Mouse (Mus musculus) adrenal gland, adult (tissue): ENCODE results near the gene Bpifb3.

Source experiments
- DNase-seq, 2 experiments: peaks; one replicate each; pipeline ENCODE4 v3.0.0; 2022 to 2023; ENCODE audit warnings: low spot score in 1 of 2; ENCODE audit not compliant: inconsistent age in 2 of 2

Bpifb3 gene

DNA sequence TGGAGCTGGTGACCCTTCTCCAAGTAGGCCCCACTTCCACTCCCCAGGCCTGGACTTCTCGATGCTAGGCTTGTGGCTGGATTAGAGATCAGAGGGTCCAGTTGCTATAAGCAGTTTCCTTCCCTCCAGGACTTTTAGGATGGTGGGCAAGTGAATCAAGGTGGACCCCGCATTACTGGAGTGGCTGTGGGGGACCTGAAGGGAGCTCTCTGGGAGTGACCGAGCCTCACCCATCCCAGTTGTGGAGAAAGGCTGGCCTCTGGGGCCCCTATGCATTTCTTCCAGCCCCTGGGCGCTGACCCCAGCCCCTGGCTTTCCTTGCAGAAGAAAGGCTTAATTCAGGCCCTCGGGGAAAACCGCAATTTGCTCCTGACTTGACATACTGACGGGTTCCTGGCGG is at the start of gene Bpifb3:
TSS of gene Bpifb3 (plus strand) at position 301 of the 400 bp plus-strand sequence.
- no peak for DNase-seq

DNA sequence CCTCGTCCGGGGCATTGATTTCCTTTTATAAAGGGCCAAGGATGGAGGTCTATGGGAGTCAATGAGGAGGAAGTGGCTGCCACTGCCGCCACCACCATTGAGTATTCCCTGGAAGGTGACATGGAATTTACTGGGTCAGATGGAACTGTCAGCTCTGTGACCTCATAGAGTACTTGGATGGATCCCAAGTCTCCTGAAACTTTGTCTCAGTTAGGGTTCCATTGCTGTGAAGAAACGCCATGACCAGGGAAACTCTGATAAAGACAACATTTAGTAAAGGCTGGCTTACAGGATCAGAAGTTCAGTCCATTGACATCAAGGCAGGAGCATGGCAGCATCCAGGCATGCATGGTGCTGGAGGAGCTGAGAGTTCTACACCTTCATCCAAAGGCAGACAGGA is 47.0 kb upstream of the Bpifb3 start, which contains the start of gene Sun5:
TSS of gene Sun5 (minus strand) at position 101 of the 400 bp plus-strand sequence.
- no peak for DNase-seq

DNA sequence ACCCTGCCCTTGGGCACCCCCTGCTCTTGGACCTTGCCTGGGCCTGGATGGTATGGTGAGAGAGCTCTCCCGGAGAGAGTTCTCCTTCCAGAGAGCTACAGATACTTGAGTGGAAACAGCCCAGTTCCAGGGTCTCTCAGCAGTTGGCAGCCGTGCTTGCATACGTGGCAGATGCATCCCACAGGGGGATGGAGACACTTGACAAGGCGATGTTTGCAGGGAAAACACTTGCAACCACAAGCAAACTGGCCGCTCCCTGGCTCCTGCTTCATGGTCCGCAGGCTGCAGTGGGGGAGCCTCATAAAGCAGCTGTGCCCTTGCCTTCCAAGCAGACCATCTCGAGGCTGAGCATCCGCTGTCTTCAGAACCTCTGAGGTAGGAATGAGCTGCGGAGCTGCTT is 43.3 kb upstream of the Bpifb3 start, which contains the start of gene Bpifb2:
TSS of gene Bpifb2 (plus strand) at position 301 of the 400 bp plus-strand sequence.
- no peak for DNase-seq

DNA sequence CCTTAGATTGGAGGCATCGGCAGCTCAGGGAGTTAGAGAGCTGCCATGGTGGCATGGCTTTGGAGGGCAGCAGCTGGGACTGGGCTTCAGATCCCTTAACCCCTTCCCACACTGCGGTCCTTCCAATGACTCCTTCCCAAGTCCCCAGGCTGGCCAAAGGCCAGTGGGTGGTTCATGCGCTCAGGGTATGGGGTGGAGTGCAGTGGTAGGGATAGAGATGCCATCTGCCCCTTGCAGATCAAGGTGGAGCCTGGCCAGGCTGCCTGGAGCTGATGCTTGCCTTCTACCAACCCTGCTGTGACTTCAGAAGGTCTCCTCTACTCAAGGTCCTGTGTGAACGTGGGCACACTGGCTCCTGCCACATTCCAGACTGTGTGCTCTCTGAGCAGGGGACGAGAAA is 18.9 kb upstream of the Bpifb3 start:
- DNase-seq = no peak

DNA sequence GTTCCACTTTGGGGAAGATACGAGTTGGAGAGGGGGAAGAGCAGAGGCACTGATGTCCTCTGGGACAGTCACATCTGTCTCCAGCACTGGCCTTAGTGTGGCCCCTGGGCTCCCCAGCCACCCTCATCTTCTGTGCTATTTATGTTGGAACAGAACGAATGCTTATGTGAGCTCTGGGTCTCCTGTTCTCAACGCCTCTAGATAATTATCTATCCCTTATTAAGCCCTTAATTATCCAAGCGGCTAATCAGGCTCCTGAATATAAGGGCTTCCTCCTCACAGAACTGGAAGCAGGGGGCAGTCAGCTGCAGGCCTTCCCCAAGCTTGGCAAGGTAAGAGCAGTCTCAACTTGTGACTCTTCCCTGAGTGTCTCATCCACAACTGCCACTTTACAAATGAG is 17.9 kb upstream of the Bpifb3 start, which contains the start of gene Bpifb6:
TSS of gene Bpifb6 (plus strand) at position 301 of the 400 bp plus-strand sequence.
- no peak for DNase-seq

DNA sequence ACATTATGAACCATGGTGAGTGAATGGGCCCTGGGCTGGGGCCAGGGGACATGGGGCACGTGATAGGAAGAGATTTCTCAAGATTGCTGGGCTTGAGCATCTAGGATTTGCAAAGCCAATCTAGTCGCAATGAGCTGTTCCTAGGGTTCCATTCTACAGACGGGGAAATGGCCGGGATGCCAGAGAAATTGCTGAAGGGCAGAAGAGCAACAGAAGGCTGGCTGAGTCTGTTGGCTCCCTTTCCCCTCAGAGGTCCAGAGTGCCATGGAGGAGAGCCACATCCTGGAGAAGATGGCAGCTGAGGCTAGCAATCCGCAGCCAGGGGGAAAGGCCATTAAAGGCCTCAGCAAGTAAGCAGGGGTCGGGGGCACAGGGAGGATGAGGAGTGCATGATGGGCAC is 15.3 kb upstream of the Bpifb3 start:
- DNase-seq = no peak

DNA sequence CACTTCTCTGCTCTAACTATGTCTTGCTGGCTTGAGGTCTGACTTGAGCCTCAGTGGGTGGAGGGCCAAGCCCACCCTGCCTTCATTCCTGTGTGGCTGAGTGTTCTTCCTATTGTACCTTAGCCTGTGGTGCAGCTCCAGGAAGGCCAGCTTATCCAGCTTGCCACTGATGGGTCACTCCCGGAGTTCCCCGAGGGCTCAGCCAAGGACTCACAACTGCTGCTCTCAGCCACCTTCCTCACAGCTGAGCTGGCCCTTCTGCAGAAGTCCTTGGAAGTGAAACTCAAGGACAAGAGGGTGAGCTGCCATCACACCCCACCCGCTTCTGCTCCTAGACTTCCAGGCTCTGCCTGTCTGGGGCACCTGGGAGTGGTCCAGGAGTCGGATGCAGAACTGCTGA is 11.4 kb upstream of the Bpifb3 start:
- DNase-seq = peak; percentile 81 to 89

DNA sequence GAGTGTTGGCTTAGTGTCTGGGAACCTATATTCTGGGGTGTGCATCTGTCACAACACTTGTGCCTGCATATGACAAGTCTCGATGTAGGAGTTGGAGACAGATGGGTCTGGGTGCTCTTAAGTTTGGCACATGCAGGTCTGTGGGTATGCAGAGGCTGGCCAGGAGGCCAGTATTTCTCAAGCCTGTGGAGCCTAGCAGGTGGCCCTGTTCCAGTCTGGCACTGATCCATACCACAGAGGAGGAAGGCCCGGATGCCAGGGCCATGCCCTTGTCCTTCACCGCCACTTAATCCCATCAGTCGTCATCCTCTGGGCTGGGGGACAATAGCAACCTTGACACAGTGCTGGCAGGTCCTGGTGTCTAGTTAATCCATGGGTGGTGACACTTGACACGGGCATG is 3.9 kb upstream of the Bpifb3 start:
- peak; percentile 88 to 96 for DNase-seq

DNA sequence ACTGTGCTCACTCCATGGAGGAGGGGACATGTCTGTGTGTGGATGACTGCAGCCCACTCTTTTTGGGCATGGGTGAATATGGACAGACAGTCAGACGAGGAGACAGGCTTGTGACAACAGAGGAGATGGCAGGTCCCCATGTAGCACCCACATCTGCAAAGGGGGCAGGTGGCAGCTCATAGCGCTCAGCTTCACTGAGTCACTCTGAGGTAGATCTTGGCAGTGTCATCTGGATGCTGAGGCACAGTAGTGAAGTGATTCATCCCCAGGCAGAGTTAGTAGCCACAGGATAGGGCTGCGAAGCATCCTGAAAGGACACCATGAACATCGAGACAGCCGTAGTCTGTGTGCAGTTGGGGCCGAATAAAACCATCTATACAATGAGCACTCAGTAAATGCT is 3.2 kb downstream of the Bpifb3 start:
- DNase-seq = no peak

DNA sequence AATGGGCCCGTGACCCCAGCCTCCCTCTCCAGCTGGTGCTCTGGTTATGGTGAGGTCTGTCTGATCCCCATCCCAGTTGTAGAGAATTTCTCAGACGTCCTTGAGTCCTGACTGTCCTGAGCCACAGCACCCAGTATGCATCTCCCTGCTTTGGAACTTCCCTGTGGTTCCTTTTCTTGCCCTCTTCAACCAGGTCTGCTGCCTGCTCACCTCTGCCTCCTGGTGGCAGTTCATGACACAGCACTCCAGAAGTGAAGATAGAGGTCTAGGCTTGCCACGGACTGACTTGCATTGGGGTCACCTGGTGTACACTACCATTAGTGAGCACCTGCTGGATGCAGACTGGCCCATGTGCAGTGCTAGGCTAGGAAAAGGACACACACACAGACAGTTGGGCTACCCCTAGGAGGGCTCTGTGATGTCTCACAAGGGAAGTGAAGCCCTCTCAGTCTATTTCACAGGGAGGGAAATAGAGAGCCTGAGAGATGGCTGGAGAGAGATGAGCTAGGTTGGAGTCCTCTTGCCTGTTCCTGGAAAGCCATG is 11.9 kb downstream of the Bpifb3 start:
- DNase-seq = peak; percentile 60 to 89

DNA sequence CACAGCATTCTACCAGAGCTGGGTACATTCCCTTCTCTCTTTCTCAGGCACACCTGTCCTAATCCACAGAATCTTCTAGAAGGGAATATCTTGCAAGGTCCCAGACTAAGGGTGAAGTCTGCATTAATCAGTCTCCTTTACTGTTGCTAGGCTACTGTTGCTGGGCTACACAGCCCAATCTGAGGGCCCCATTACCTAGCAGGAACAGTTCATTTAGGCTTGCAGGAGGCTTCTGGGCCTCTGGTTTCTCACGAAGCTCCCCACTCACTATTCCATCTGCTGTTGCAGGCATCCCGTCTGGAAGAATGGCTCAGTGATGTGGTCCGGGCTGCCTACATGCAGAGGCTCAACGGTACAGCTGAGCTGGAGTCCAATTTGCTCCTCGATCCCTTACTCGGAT is 13.1 kb downstream of the Bpifb3 start:
- DNase-seq = no peak

DNA sequence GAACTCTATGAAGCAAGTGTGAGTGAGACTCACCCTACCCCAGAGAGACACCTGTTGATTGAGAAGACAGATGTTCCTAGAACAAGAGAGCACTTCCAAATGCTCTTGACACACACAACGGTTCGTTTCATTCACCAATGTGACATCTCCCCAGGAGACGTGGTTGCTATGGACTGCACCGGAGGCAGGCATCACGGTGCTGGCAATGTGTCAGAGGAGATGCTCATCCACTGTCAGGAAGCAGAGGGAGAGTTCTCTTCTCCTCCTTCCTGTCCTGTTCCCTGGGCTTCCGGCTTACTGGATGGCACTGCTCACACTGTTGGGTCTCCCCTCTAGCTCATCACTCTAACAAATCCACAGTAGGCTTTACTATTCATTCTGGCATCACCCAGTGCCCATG is 15.3 kb downstream of the Bpifb3 start:
- no peak for DNase-seq

DNA sequence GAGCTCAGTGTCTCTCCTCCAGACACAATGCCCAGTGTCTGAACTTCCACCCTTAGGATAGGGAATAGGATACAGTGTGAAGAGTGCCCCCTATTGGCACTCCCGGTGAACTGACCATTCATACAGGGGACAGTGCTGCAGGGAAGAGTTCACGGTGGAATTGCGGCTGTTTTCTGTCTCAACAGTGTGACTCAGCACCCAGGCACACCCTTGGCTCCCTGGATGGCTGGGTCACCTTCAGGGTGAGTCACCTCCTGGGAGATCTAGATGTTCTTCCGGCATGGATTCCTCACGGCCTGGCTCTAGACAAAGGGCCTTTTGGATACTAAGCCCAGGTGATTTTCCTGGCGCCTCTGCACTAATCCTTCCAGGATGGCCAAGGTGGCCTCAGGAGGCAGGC is 17.3 kb downstream of the Bpifb3 start:
- DNase-seq = peak; percentile 50 to 78

DNA sequence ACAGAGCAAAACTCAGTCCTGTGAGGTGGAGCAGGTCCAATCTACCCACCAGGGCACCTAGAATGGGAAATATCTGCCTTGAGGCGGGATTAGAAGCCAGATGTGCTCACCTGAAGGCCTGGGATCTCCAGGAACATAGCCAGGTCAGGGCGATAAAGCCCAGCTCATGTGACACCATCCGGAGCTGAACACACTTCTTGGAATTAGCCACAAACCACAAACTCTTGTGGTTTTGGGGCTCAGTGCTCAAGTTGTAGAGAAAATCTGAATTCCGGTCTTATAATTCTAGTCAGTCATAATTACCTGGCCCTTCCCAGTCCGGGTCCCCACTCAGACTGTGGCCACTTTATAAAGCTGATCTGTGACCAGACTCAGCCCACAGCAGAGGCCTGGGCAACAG is 19.8 kb downstream of the Bpifb3 start, which contains the start of gene Bpifb4:
TSS of gene Bpifb4 (plus strand) at position 370 of the 400 bp plus-strand sequence.
- no peak for DNase-seq

DNA sequence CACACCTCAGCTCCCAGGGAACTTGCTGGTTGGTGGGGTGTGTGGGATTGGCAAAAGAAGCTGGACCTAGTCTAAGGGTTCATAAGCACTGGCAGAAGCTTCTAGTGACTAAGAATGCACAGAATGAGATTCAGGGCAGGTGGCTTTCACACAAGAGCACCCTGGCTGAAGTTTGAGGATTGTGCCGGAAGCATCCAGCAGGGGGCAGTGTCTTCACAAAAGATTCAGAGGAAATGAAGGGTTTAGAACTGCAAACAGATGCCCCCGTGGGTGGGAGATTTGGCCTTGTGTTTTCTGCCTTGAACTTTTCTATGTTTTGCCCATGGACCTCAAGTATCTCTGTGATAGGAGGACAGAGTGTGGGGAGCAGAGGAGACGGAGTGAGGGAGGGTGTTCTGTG is 25.5 kb downstream of the Bpifb3 start:
- peak; percentile 32 to 86 for DNase-seq

DNA sequence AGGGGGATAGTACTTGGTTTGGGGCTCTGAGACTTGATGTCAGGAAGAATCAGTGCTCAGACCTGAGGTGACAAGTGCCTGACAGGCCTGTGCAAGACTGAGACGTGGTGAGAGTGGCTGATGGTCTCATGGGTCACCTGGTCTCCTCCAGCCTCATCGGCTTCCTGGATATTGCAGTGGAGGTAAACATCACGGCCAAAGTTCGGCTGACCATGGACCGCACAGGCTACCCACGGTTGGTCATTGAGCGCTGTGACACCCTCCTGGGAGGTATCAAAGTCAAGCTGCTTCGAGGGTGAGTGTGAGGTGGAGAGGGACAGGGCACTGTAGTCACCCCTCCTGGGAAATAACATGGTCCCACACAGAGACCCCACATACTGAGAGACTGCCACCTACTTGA is 26.5 kb downstream of the Bpifb3 start:
- no peak for DNase-seq

DNA sequence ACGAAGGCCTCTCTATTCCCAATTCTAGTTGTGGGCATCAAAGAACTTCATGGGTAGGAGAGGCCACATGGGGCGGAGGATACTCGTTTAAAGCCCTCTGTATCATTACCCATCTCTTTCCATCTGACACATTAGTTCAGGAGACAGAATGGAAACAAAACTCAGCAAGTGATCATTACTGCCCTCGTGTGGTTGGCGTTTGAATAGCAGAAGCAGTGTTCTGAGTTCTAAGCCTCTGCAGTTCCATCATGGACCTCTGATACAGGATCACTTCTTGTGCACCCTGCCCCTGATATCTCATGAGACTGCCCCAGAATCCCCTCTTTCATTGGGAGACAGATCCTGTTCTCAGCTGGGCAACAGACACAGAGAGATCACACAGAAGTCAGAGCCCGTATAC is 34.9 kb downstream of the Bpifb3 start:
- peak; percentile 58 to 88 for DNase-seq

DNA sequence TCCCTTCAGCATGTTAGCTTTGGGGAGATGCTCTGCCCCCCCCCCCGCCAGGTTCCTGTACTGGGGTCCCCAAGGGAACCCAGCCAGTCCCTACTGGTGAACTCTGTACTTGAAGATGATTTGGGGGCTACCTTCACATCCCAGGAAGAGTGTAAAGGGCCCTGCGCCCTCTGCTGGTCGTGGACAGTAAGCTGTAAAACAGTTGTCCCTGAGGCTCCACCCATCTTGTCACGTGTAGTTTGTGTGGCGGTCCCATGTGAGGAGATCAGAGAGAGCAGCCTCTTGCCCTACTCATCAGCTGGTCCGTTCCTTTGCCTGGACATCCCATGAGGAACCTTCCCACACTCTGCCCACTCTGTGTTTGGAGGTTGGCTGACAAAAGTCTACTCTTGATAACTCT is 35.8 kb downstream of the Bpifb3 start:
- peak; percentile 42 to 75 for DNase-seq

DNA sequence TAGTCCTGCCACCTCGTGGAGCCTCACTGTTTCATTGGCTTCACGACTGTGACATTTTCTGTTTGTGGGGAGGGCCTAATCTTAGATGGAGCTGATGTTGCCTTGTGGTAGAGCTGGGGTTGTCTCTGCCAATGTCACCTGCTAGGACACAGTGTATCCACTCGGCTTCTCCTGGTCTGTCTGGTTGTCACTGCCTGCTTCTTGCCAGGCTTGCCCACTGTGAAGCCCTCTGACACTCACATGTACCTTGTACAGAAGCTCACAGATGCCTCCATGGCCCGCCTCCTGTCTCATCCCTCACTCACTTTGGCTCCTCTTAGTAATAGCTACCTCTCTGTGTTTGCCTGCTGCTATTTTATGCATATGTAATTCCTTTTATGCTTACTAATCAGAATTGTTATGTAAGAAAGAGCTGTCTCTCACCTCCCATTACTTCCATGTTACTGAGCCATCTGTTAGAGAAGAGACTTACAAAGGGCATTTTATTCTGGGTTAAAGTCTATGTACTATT is 44.8 kb downstream of the Bpifb3 start:
- no peak for DNase-seq

DNA sequence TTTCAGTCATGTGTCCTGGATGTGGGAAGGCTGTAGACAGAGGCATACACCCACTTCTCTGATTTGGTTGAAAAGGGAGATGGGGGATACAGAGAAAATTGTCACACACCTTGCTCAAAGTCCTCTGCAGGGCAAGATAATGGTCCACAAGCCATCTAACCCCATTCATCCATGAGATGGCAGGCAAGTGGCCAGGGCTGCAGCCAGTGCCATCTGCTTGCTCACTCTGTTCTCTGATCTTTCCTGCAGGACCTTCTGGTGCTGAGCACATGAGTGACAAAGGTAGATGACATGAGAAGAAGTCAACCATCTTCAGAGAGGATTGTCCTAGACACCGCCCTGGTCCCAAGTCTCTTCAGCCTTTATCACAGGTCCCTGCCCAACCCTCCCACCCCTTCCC is 45.3 kb downstream of the Bpifb3 start:
- no peak for DNase-seq

DNA sequence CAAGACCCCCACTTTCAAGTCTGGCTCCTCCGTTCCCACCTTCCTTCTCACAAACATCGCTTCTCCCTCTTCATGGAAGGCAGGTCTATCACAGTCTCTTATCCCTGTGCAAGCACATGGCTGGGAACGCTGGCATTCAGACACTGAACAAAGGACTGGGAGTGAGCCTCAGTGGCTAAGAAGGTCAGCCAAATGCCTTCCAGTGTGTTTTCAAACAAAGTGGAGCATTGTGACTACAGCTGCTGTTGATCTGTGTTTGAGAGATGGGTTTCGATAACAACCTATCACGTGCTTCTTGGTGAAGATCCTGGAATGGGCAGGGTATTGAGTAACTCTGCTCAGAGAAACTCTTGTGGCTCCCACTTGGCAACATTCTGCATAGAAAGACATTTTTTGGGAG is 52.2 kb downstream of the Bpifb3 start:
- no peak for DNase-seq

DNA sequence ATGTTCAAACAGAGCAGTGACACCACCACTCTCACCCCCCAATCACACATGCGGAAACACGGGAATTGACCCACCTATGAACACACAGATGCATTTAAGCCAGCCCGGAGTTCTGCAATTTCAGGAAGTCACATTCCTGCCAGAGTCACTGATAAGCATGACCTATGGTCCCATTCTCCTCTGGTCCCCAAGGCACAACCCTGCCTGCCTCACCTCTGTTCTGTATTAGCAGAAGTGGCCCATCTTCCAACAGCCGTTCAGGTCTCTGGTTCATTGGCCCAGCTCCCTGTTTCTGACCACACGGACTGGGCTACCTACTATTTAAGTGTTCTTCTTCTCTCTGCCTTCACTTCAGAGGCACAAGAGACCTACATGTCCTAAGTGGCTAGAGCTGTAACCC is 56.6 kb downstream of the Bpifb3 start, which contains the start of gene Bpifa6:
TSS of gene Bpifa6 (plus strand) at position 364 of the 400 bp plus-strand sequence.
- no peak for DNase-seq
